Mouse (Mus musculus) limb, embryonic 13.5 days (tissue): Measurements from ENCODE around the gene Atp11c. TPM values are rescaled to one million over a fixed set of nuclear protein-coding genes. Genes with fewer than 3 reads are reported as not detected.

Source experiments
- ATAC-seq: fragments of 200-750 bp; cut with Nextera tagmentation; 2 replicates; pipeline ENCODE4 v1.8.0; 2017; ENCODE audit warnings: low read depth, moderate number of reproducible peaks, moderate TSS enrichment; ENCODE audit not compliant: low FRiP score
- H3K27ac ChIP-seq: fragments of 300-500 bp; sonication (generic); 2 replicates; pipeline ENCODE4 v1.5.1; 2015; ENCODE audit warnings: inconsistent platforms, mild to moderate bottlenecking, moderate library complexity
- H3K27me3 ChIP-seq: fragments of 300-500 bp; sonication (generic); 2 replicates; pipeline ENCODE4 v1.6.1; 2015; ENCODE audit warnings: mild to moderate bottlenecking, inconsistent platforms
- H3K36me3 ChIP-seq: fragments of 300-500 bp; sonication (generic); 2 replicates; pipeline ENCODE4 v1.6.1; 2015; ENCODE audit warnings: inconsistent platforms, mild to moderate bottlenecking, moderate library complexity
- H3K4me1 ChIP-seq: fragments of 300-500 bp; sonication (generic); 2 replicates; pipeline ENCODE4 v1.6.1; 2015; ENCODE audit warnings: inconsistent platforms
- H3K4me2 ChIP-seq: fragments of 300-500 bp; sonication (generic); replicated peaks from 2 replicates; pipeline ENCODE4 v1.6.1; 2015; ENCODE audit warnings: inconsistent platforms, mild to moderate bottlenecking, moderate library complexity
- H3K4me3 ChIP-seq: fragments of 300-500 bp; sonication (generic); 2 replicates; pipeline ENCODE4 v1.5.1; 2015; ENCODE audit warnings: moderate library complexity, mild to moderate bottlenecking, inconsistent platforms
- H3K9ac ChIP-seq: fragments of 300-500 bp; sonication (generic); 2 replicates; pipeline ENCODE4 v1.6.1; 2015; ENCODE audit warnings: mild to moderate bottlenecking, inconsistent platforms
- H3K9me3 ChIP-seq: fragments of 300-500 bp; sonication (generic); 2 replicates; pipeline ENCODE4 v1.6.1; 2016; ENCODE audit warnings: inconsistent platforms
- WGBS: fragments of 180-500 bp; shearing (Covaris S2); methylation state at CpG from one replicate; pipeline ENCODE4 v1.1.7; 2015; 5-methylcytosine and 5-hydroxymethylcytosine counted together
- polyA plus RNA-seq: library from polyadenylated mRNA; unstranded; fragments of >200 nt; fragmentation: Nextera tagmentation; extraction: Ambion mirVana; gene quantifications from 2 replicates; pipeline ENCODE4 v1.2.1, GENCODE M21; 2015

The Atp11c gene
- 8.1 and 8.8 TPM in 2 replicates for polyA plus RNA-seq

- ATAC-seq = no peak
- Histone ChIP-seq H3K9me3 (no peaks in the 10 kb centered on the region), H3K27ac (no peak within 1 kb of the TSS), H3K4me3 (no peak within 1 kb of the TSS), H3K9ac (no peak within 1 kb of the TSS), H3K27me3 (no peaks in the 10 kb centered on the region), H3K4me2 (no peak within 1 kb of the TSS), H3K4me1 (no peaks in the 10 kb centered on the region), H3K36me3 (no peaks in the 10 kb centered on the region)
- WGBS = 70% methylated on average over 2 of the region's 2 CpGs
Observed at GRCm38 (mm10) chrX:60592598-60592997, at the start of gene Atp11c. TSS of gene Atp11c (minus strand) at chrX:60592698.

- H3K27ac ChIP-seq = no peak overlapping the region
- no peaks in the 10 kb centered on the region for H3K4me1 ChIP-seq
- H3K36me3 ChIP-seq = no peaks in the 10 kb centered on the region
- no peak overlapping the region for H3K4me2 ChIP-seq
- WGBS = 31% methylated on average over 3 of the region's 3 CpGs
- no peaks in the 10 kb centered on the region for H3K27me3 ChIP-seq
- ATAC-seq = no peak
- H3K4me3 ChIP-seq = no peak overlapping the region
- no peak overlapping the region for H3K9ac ChIP-seq
- H3K9me3 ChIP-seq = no peaks in the 10 kb centered on the region
Observed at GRCm38 (mm10) chrX:60609202-60609601, 16.7 kb upstream of the Atp11c start.

GRCm38 (mm10) chrX:60570539-60570938, 22.0 kb downstream of the Atp11c start:
- no peak overlapping the region for H3K27ac ChIP-seq
- H3K9me3 ChIP-seq = no peaks in the 10 kb centered on the region
- no peaks in the 10 kb centered on the region for H3K27me3 ChIP-seq
- no peak overlapping the region for H3K4me3 ChIP-seq
- no peaks in the 10 kb centered on the region for H3K36me3 ChIP-seq
- H3K4me2 ChIP-seq = no peak overlapping the region
- H3K9ac ChIP-seq = no peak overlapping the region
- H3K4me1 ChIP-seq = no peaks in the 10 kb centered on the region
- no peak for ATAC-seq
- WGBS = 18% methylated on average over 1 of the region's 1 CpGs

- Histone ChIP-seq H3K27me3 (no peaks in the 10 kb centered on the region), H3K9me3 (no peaks in the 10 kb centered on the region), H3K4me2 (no peak overlapping the region), H3K27ac (no peak overlapping the region), H3K4me1 (no peaks in the 10 kb centered on the region), H3K9ac (no peak overlapping the region), H3K4me3 (no peak overlapping the region), H3K36me3 (no peaks in the 10 kb centered on the region)
- no peak for ATAC-seq
Observed at GRCm38 (mm10) chrX:60569047-60569446, 23.5 kb downstream of the Atp11c start.

- H3K27me3 ChIP-seq = no peaks in the 10 kb centered on the region
- H3K4me2 ChIP-seq = no peak overlapping the region
- ATAC-seq = no peak
- WGBS = 60% methylated on average over 4 of the region's 4 CpGs
- H3K27ac ChIP-seq = no peak overlapping the region
- H3K9me3 ChIP-seq = no peaks in the 10 kb centered on the region
- no peaks in the 10 kb centered on the region for H3K36me3 ChIP-seq
- no peak overlapping the region for H3K4me3 ChIP-seq
- H3K4me1 ChIP-seq = no peaks in the 10 kb centered on the region
- H3K9ac ChIP-seq = no peak overlapping the region
Observed at GRCm38 (mm10) chrX:60555242-60555641, 37.3 kb downstream of the Atp11c start.

GRCm38 (mm10) chrX:60547444-60548304, 44.8 kb downstream of the Atp11c start:
- peak; percentile 86 for ATAC-seq
- Histone ChIP-seq H3K9ac (peak overlapping the region; percentile 64), H3K9me3 (no peaks in the 10 kb centered on the region), H3K4me2 (peak overlapping the region; percentile 62), H3K27ac (peak overlapping the region; percentile 39; the same call in 1 of the 2 replicates), H3K4me3 (peak overlapping the region; percentile 55), H3K36me3 (no peaks in the 10 kb centered on the region), H3K4me1 (no peaks in the 10 kb centered on the region), H3K27me3 (peaks cover 12% of the 10 kb centered on the region; the same call in 1 of the 2 replicates)
- 24% methylated on average over 39 of the region's 113 CpGs for WGBS

GRCm38 (mm10) chrX:60547098-60547443, 45.4 kb downstream of the Atp11c start:
- H3K4me2 ChIP-seq = peak overlapping the region; percentile 62
- peak overlapping the region; percentile 64 for H3K9ac ChIP-seq
- H3K27ac ChIP-seq = peak overlapping the region; percentile 39; the same call in 1 of the 2 replicates
- H3K4me1 ChIP-seq = no peaks in the 10 kb centered on the region
- H3K36me3 ChIP-seq = no peaks in the 10 kb centered on the region
- peak; percentile 55 for ATAC-seq
- WGBS = 8% methylated on average over 16 of the region's 16 CpGs
- H3K9me3 ChIP-seq = no peaks in the 10 kb centered on the region
- peaks cover 12% of the 10 kb centered on the region; the same call in 1 of the 2 replicates for H3K27me3 ChIP-seq
- H3K4me3 ChIP-seq = peak overlapping the region; percentile 55

- Histone ChIP-seq H3K9ac (no peak overlapping the region), H3K27me3 (peaks cover 12% of the 10 kb centered on the region; the same call in 1 of the 2 replicates), H3K36me3 (no peaks in the 10 kb centered on the region), H3K4me2 (no peak overlapping the region), H3K4me1 (no peaks in the 10 kb centered on the region), H3K9me3 (no peaks in the 10 kb centered on the region), H3K4me3 (no peak overlapping the region), H3K27ac (no peak overlapping the region)
- 57% methylated on average over 3 of the region's 3 CpGs for WGBS
- no peak for ATAC-seq
Observed at GRCm38 (mm10) chrX:60545906-60546305, 46.6 kb downstream of the Atp11c start.

- Histone ChIP-seq H3K27ac (no peak overlapping the region), H3K9me3 (no peaks in the 10 kb centered on the region), H3K9ac (no peak overlapping the region), H3K4me2 (no peak overlapping the region), H3K36me3 (no peaks in the 10 kb centered on the region), H3K4me1 (no peaks in the 10 kb centered on the region), H3K4me3 (no peak overlapping the region), H3K27me3 (peaks cover 12% of the 10 kb centered on the region; the same call in 1 of the 2 replicates)
- ATAC-seq = no peak
- 47% methylated on average over 1 of the region's 1 CpGs for whole genome bisulfite sequencing
Observed at GRCm38 (mm10) chrX:60545444-60545843, 47.1 kb downstream of the Atp11c start.

- no peaks in the 10 kb centered on the region for H3K9me3 ChIP-seq
- no peak overlapping the region for H3K4me3 ChIP-seq
- 43% methylated on average over 4 of the region's 4 CpGs for WGBS
- H3K27ac ChIP-seq = no peak overlapping the region
- no peak overlapping the region for H3K4me2 ChIP-seq
- H3K4me1 ChIP-seq = no peaks in the 10 kb centered on the region
- ATAC-seq = no peak
- no peak overlapping the region for H3K9ac ChIP-seq
- H3K36me3 ChIP-seq = no peaks in the 10 kb centered on the region
- peaks cover 12% of the 10 kb centered on the region; the same call in 1 of the 2 replicates for H3K27me3 ChIP-seq
Observed at GRCm38 (mm10) chrX:60544098-60544497, 48.4 kb downstream of the Atp11c start.

- no peak for ATAC-seq
- peaks cover 10% of the 10 kb centered on the region; the same call in 1 of the 2 replicates for H3K27me3 ChIP-seq
- H3K4me3 ChIP-seq = no peak overlapping the region
- no peaks in the 10 kb centered on the region for H3K4me1 ChIP-seq
- H3K27ac ChIP-seq = no peak overlapping the region
- H3K9me3 ChIP-seq = no peaks in the 10 kb centered on the region
- H3K36me3 ChIP-seq = no peaks in the 10 kb centered on the region
- WGBS = 52% methylated on average over 1 of the region's 1 CpGs
- H3K4me2 ChIP-seq = no peak overlapping the region
- H3K9ac ChIP-seq = no peak overlapping the region
Observed at GRCm38 (mm10) chrX:60542901-60543300, 49.6 kb downstream of the Atp11c start.

- no peak for ATAC-seq
- H3K27me3 ChIP-seq = no peaks in the 10 kb centered on the region
- no peaks in the 10 kb centered on the region for H3K36me3 ChIP-seq
- H3K27ac ChIP-seq = no peak within 1 kb of the TSS
- no peaks in the 10 kb centered on the region for H3K9me3 ChIP-seq
- H3K4me1 ChIP-seq = no peaks in the 10 kb centered on the region
- H3K9ac ChIP-seq = no peak within 1 kb of the TSS
- H3K4me2 ChIP-seq = no peak within 1 kb of the TSS
- H3K4me3 ChIP-seq = no peak within 1 kb of the TSS
Observed at GRCm38 (mm10) chrX:60539149-60539548, 53.3 kb downstream of the Atp11c start, which contains the start of gene Gm7073. TSS of gene Gm7073 (minus strand) at chrX:60539249.

- Histone ChIP-seq H3K27me3 (no peaks in the 10 kb centered on the region), H3K9ac (no peak overlapping the region), H3K9me3 (no peaks in the 10 kb centered on the region), H3K36me3 (no peaks in the 10 kb centered on the region), H3K4me3 (no peak overlapping the region), H3K4me2 (no peak overlapping the region), H3K27ac (no peak overlapping the region), H3K4me1 (no peaks in the 10 kb centered on the region)
- ATAC-seq = no peak
Observed at GRCm38 (mm10) chrX:60503995-60504394, 88.5 kb downstream of the Atp11c start.
